Mouse (Mus musculus): ENCODE measurements around the gene Vps16. TPM values are rescaled to one million over a fixed set of nuclear protein-coding genes. Genes with fewer than 3 reads are reported as not detected.

The Vps16 gene
- polyA plus RNA-seq (2014; fragmentation: Illumina TruSeq; extraction: RNeasy Lipid Tissue Mini Kit (QIAGEN cat#74804); ENCODE audit: low read depth, low replicate concordance), result 44.2 TPM

DNA sequence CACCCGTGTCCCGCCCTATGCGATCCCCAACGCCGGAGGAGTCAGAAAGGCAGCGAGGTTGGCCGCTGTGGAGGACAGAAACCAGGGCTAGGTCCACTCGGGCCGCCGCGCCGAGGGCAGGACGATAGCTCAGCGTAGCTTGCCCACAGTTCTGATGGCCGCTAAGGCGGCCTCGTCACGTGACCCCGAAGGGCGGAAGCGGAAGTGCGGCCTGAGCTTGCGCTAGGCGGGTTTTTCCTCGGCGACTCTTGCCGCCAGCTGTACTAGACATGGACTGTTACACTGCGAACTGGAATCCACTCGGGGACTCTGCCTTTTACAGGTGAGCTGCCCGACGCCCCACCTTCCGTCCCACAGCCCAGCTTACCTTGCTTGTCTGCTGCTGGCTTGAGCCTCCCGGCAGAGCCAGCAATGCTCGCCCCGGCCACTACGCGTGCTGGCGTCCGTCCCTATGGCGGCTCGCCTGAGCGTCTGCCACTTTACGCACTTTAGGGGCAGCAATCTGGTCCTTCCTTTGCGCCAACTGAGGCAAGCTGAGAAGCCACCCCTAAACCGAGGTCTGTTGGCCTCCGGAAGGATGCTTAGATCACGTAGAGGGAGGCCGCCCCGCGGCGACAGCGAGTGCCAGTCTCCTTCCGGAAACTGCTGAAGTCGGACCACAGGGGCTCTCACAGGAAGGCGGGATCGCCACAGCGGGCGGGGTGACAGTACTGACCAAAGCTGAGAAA, at the start of gene Vps16, which contains the start of gene Pced1a:
Gene Vps16 (plus strand): TSS at position 214 of the 728 bp plus-strand sequence.
Gene Pced1a (minus strand): TSS at position 576 of the 728 bp plus-strand sequence.

DNA sequence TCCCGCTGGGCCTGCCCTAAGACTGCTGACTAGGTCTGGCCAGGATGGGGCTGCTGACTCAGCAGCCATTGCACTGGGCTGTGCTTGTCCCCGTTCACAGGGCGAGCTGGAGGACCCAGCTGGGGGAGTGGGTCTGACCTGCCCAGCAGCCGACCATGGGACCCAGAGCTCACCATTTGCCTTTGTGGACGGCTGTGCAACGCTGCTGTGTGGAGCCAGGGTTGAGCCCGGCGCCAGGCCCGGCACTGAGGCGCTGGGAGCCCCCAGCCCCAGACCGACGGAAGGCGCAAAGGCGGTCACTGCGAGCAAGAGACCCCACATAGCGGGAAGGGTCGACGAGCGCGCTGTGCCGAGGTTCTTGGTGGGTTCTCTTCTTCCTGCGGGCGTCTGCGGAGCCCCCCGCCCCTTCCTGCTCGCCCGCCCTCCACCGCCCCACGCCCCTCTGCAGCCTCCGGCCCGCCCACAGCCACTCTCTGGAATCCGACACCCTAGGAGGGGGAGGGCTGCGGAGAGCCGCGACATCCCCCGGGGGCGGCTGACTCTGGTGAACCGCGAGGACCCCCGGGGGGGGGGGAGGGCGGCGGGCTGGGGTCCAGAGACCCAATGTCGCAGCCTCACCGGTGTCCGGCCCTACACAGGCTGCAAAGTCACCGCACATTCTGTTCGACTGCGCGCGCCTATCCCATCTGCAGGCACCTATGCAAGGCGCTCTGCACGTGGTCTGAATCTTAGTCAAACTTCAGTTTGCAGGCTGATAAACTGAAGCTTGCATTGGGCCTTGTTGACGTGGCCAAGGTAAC, 26.8 kb upstream of the Vps16 start, which contains the start of gene Cpxm1:
Gene Cpxm1 (minus strand): TSS at position 389 of the 800 bp plus-strand sequence.

DNA sequence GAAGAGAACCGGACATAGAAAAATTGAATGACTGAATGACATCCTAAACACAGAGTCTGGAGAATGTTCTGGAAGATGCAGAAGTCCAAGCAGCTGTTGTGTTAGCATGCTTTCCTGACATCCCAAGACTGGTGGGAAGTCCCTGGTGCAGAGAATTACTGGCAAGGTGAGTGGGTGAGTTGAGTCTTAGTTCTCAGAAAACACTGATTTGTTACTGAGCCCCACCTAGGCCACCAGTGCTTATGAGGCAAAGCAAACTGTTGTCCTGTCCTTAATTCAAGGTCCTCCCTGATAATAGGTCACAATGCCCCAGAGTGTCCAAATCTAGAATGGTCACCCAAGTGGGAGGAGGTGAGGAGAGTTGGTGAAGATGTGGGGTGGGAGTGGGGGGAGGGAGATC, 19.2 kb upstream of the Vps16 start, which contains the start of the genes Gm28372 and 1700020A23Rik:
Gene Gm28372 (plus strand): TSS at position 301 of the 400 bp plus-strand sequence.
Gene 1700020A23Rik (plus strand): TSS at position 321 of the 400 bp plus-strand sequence.

DNA sequence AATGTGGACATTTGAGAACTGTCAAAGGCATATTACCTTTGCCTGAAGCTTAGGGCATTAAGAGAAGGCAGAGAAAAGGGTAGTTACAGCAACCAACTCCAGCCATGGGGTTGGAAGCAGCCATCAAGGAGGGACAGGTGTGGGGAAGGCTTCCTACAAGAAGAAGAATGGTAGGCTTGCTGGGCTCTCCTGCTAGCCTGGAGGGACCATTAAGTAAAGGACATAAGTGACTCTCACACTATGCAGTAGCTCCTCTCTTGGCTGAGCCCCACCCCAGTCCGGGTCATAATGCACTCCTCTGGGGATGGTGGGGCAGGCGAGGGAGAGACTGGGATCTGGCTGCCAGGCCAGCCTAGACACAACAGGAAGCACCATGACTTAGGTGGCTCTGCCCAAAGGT, 18.0 kb upstream of the Vps16 start, which contains the start of gene Tmem239:
Gene Tmem239 (plus strand): TSS at position 301 of the 400 bp plus-strand sequence.

DNA sequence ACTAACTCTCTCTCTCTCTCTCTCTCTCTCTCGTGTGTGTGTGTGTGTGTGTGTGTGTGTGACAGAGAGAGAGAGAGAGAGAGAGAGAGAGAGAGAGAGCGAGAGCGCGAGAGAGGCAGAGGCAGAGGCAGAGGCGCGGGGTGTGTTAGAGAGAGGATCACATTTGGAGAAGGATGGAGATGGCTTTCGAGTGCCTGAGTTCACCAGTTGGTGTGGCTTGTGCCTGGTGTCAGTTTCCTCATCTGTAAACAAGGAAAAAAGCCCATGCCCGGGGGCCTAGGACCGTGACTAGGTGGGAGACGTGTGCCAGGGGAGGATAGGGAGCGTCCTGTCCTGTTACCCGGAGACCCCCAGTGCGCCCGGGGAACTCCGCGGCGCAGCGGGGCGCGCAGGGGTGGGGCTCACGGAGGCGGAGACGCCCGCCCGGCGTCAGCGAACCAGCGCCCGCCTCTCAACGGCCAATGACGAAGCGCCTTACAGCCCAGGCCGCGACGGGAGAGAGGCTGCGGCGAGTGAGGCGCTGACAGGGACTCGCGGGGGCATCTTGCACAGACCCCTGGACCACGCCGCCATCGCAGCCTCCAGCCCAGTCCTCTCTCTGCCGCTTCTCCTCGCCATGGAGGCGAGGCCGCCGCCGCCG, 25.8 kb downstream of the Vps16 start, which contains the start of gene Ptpra:
Gene Ptpra (plus strand): TSS at position 485 of the 640 bp plus-strand sequence.

Other genes with a start within 250 kb of the Vps16 start
- 137 TPM for gene Snrpb, start 244.9 kb upstream of the Vps16 start, polyA plus RNA-seq (2014; fragmentation: Illumina TruSeq; extraction: RNeasy Lipid Tissue Mini Kit (QIAGEN cat#74804); ENCODE audit: low read depth, low replicate concordance)
- not detected for gene Tmc2, start 229.1 kb upstream of the Vps16 start, polyA plus RNA-seq (2014; fragmentation: Illumina TruSeq; extraction: RNeasy Lipid Tissue Mini Kit (QIAGEN cat#74804); ENCODE audit: low read depth, low replicate concordance)
- gene Nop56, start 149.9 kb upstream of the Vps16 start, polyA plus RNA-seq (2014; fragmentation: Illumina TruSeq; extraction: RNeasy Lipid Tissue Mini Kit (QIAGEN cat#74804); ENCODE audit: low read depth, low replicate concordance), result 64.9 TPM
- 137 TPM for gene Idh3b, start 139.8 kb upstream of the Vps16 start, polyA plus RNA-seq (2014; fragmentation: Illumina TruSeq; extraction: RNeasy Lipid Tissue Mini Kit (QIAGEN cat#74804); ENCODE audit: low read depth, low replicate concordance)
- gene Ebf4, start 129.2 kb upstream of the Vps16 start, polyA plus RNA-seq (2014; fragmentation: Illumina TruSeq; extraction: RNeasy Lipid Tissue Mini Kit (QIAGEN cat#74804); ENCODE audit: low read depth, low replicate concordance), result 2.3 TPM
- gene Cpxm1, start 26.8 kb upstream of the Vps16 start, polyA plus RNA-seq (2014; fragmentation: Illumina TruSeq; extraction: RNeasy Lipid Tissue Mini Kit (QIAGEN cat#74804); ENCODE audit: low read depth, low replicate concordance), result 46.6 TPM
- not detected for gene Gm28372, start 19.1 kb upstream of the Vps16 start, polyA plus RNA-seq (2014; fragmentation: Illumina TruSeq; extraction: RNeasy Lipid Tissue Mini Kit (QIAGEN cat#74804); ENCODE audit: low read depth, low replicate concordance)
- 2.7 TPM for gene 1700020A23Rik, start 19.1 kb upstream of the Vps16 start, polyA plus RNA-seq (2014; fragmentation: Illumina TruSeq; extraction: RNeasy Lipid Tissue Mini Kit (QIAGEN cat#74804); ENCODE audit: low read depth, low replicate concordance)
- gene Tmem239, start 17.9 kb upstream of the Vps16 start, polyA plus RNA-seq (2014; fragmentation: Illumina TruSeq; extraction: RNeasy Lipid Tissue Mini Kit (QIAGEN cat#74804); ENCODE audit: low read depth, low replicate concordance), result 3.5 TPM
- 15.7 TPM for gene Pced1a, start 362 bp downstream of the Vps16 start, polyA plus RNA-seq (2014; fragmentation: Illumina TruSeq; extraction: RNeasy Lipid Tissue Mini Kit (QIAGEN cat#74804); ENCODE audit: low read depth, low replicate concordance)
- gene Ptpra, start 25.9 kb downstream of the Vps16 start, polyA plus RNA-seq (2014; fragmentation: Illumina TruSeq; extraction: RNeasy Lipid Tissue Mini Kit (QIAGEN cat#74804); ENCODE audit: low read depth, low replicate concordance), result 78.3 TPM
- gene Mrps26, start 139.4 kb downstream of the Vps16 start, polyA plus RNA-seq (2014; fragmentation: Illumina TruSeq; extraction: RNeasy Lipid Tissue Mini Kit (QIAGEN cat#74804); ENCODE audit: low read depth, low replicate concordance), result 42.6 TPM
- gene Oxt, start 151.8 kb downstream of the Vps16 start, polyA plus RNA-seq (2014; fragmentation: Illumina TruSeq; extraction: RNeasy Lipid Tissue Mini Kit (QIAGEN cat#74804); ENCODE audit: low read depth, low replicate concordance), result not detected
- gene Avp, start 158.2 kb downstream of the Vps16 start, polyA plus RNA-seq (2014; fragmentation: Illumina TruSeq; extraction: RNeasy Lipid Tissue Mini Kit (QIAGEN cat#74804); ENCODE audit: low read depth, low replicate concordance), result not detected
- gene Fastkd5, start 205.7 kb downstream of the Vps16 start, polyA plus RNA-seq (2014; fragmentation: Illumina TruSeq; extraction: RNeasy Lipid Tissue Mini Kit (QIAGEN cat#74804); ENCODE audit: low read depth, low replicate concordance), result 4.8 TPM
- gene Ubox5, start 205.7 kb downstream of the Vps16 start, polyA plus RNA-seq (2014; fragmentation: Illumina TruSeq; extraction: RNeasy Lipid Tissue Mini Kit (QIAGEN cat#74804); ENCODE audit: low read depth, low replicate concordance), result 4.7 TPM
- 11.3 TPM for gene Lzts3, start 218.5 kb downstream of the Vps16 start, polyA plus RNA-seq (2014; fragmentation: Illumina TruSeq; extraction: RNeasy Lipid Tissue Mini Kit (QIAGEN cat#74804); ENCODE audit: low read depth, low replicate concordance)
- gene Ddrgk1, start 240.3 kb downstream of the Vps16 start, polyA plus RNA-seq (2014; fragmentation: Illumina TruSeq; extraction: RNeasy Lipid Tissue Mini Kit (QIAGEN cat#74804); ENCODE audit: low read depth, low replicate concordance), result 145 TPM
- gene Itpa, start 243.3 kb downstream of the Vps16 start, polyA plus RNA-seq (2014; fragmentation: Illumina TruSeq; extraction: RNeasy Lipid Tissue Mini Kit (QIAGEN cat#74804); ENCODE audit: low read depth, low replicate concordance), result 43.0 TPM

Measured in adipose tissue, adult 10 weeks (tissue).